Mouse (Mus musculus) regulatory T cell (primary cell): Measurements from ENCODE around the gene Pigu.

Experiments used
- in situ Hi-C: fragments of 300-600 bp; cut with MboI, MseI; formaldehyde crosslinking; loops from one replicate; pipeline ENCODE4 v1.15.1; 2025; ENCODE audit warnings: high pct_unique_total_duplicates

The Pigu gene

DNA sequence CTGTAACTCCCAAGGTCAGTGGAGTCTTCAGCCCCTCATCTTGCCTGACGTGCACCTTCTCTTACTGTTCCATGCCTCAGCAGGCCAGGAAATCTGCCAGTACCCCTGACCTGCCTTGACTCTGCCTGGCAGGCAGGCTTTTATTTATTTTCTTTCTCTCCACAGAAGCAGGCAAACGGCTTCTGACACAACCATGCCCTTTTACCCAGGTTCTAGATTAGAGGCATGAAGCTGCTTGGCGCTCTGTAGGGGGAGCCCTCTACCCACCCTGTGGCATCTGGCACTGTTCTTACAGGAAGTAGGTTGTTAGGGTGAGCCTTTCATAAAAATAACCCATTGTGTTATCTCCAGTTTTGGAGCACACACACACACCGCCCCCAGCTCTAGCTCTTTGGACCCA is 116.3 kb downstream of the Pigu start:
- in situ Hi-C loops: loop anchor here (10.0 kb wide), 1 partner anchor 1846 kb away; no protein-coding TSS in a partner anchor

DNA sequence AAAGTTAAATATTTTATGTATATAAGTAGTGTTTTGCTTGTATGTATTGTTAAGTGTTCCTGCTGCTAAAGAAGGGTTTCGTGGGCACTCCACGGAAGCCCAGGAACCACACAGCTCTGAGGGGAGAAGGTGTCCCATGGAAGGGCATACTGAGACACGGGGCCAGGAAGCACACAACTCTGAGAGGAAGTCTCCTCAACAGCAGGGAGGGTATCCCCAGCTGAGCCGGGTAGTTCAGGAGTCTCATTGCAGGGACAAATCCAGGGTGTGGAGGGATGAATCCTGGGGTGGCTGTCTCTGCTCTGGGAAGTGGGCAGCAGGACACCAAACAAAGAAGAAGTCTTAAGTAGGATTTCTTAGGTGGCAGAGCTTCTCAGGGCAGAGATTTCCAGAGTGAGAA is 120.0 kb downstream of the Pigu start:
- in situ Hi-C loops: loop anchor here (10.0 kb wide), 1 partner anchor 148 kb away; the partner anchor contains the start of gene Trp53inp2

DNA sequence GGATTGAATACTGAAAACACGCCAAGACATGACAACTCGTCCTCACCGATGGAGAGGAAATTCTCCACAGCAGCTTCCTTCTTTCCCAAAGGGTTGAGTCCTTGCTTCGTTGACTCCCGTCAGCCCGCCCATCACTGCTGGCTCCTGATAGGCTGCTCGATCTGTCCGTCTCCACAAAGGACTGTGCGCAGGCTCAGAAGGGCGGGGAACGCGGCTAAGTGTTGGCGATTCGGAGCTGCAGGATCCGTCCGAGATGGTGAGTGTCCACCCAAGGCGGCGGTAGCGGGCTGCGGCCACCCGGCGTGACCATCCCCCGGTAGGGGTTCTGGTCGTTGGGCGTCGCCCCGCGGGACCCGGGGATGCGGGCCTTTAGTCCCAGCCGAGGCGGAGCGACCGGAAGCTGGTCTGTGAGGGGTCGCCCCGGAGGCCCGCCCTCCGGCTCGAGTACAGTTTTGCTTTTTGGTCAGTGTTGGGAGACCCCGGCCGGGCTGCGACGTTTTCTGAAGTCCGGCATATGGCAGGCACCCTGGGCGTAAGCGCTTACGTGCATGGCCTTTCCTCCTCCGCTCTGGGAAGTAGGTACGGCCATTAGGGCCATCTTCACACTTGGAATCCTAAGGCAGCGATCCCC is 120.8 kb downstream of the Pigu start, which contains the start of gene Dynlrb1:
TSS of gene Dynlrb1 (plus strand) at position 172 of the 631 bp plus-strand sequence.
- in situ Hi-C loops: loop anchor here (10.0 kb wide), 1 partner anchor 148 kb away; the partner anchor contains the start of gene Trp53inp2

DNA sequence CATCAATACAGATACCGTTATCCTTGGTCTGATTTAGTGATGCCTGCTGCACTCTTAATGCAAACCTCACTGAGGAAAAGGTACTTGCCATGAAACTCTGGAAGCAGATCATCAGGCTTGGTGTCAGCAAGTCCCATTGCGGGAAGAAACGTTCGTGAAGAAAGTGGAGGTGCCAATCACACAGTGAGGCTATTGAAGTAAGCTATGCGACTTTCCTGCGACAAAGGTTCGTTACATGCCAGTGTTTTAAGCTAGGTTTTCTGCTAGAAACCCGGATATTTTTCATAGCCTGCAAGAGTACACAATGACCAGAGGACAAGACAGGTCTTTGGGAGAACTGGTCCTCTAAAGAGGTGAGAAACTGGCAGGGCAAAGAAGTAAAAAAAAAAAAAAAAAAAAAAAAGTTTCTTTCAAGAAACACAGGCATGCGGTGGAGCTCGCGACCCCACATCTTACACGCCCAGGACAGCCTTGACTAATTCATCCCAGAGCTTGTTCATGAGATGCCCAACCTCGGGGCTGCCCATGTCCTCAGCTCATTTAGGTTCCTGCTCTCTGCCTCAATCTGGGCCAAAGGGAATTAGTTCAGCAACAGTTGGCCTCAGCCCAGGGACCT is 121.4 kb downstream of the Pigu start:
- in situ Hi-C loops: loop anchor here (10.0 kb wide), 1 partner anchor 149 kb away; the partner anchor contains the start of gene Trp53inp2
